Mouse (Mus musculus): ENCODE data around the gene Ghdc.
A peak's percentile ranks its signal among the peaks of the same experiment; 100 is the strongest.

The Ghdc gene

GRCm38 (mm10) chr11:100719312-100719711 is 51.4 kb downstream of the Ghdc start:
- DNase-seq (ENCODE audit: low read depth, low spot score) = peak; percentile 83

- DNase-seq (ENCODE audit: low read depth, low spot score) = no peak
Measured at GRCm38 (mm10) chr11:100718866-100719265, 51.9 kb downstream of the Ghdc start.

DNA sequence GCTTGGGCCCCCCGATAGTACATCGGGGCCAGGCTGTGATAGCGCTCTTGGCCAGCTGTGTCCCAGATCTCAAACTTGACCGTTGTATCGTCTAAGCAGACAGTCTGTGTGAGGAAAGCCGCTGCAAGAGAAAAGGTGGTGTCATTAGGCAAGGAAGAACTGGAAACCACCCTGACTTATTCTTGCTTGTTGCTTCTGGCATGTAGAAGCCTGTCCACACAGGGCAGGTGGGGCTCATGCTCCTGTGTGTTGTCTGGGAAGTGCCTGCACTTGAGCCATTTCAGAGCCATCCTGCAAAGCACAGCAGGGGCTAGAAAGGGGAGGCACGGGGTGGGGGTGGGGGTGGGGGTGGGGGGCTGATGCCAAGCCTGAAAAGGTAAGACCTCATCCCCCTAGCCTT is 52.3 kb downstream of the Ghdc start:
- DNase-seq (ENCODE audit: low read depth, low spot score) = no peak

- peak; percentile 78 for DNase-seq (ENCODE audit: low read depth, low spot score)
Measured at GRCm38 (mm10) chr11:100716649-100717048, 54.1 kb downstream of the Ghdc start.
